Mouse (Mus musculus): ENCODE measurements around the gene Ankrd55. TPM values are rescaled to one million over a fixed set of nuclear protein-coding genes. Genes with fewer than 3 reads are reported as not detected.

The Ankrd55 gene
- total and polyA plus RNA-seq, 3 experiments: not detected

GRCm38 (mm10) chr13:112327511-112327910 lies 39.3 kb downstream of the Ankrd55 start:
- H3K4me1 ChIP-seq (ENCODE audit: control insufficient read depth in 1 of 2, insufficient read depth in 2 of 2, low read length in 2 of 2): no peaks in the 10 kb centered on the region

DNA sequence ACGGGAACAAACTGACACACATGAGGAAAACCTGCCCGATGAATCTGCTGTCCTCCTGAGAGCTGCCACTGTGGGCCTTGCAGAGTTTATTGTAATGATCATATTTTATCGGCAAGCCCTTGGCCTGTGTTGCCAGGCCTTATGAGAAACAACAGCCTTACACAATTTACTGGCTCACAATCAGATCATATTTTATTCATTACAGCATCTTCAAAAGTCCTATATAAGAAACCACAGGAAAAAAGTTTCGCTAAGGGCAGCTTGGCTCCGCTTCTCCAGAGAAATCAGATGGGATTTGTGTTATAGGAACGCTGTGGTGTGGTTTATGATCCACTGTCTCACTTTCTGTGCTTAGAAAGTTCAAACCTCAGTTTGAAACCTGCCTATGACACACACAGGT lies 42.0 kb downstream of the Ankrd55 start:
- DNase-seq (ENCODE audit: low read depth, low spot score): no peak
- H3K4me1 ChIP-seq (ENCODE audit: control insufficient read depth in 1 of 2, insufficient read depth in 2 of 2, low read length in 2 of 2): no peaks in the 10 kb centered on the region
- TF ChIP-seq ETS1 (IDR thresholded peaks at IDR 0.05; ENCODE audit: low read depth, low read length) (no peak), TCF12 (IDR thresholded peaks at IDR 0.05; ENCODE audit: low read depth, low read length) (no peak), POLR2AphosphoS5 (IDR thresholded peaks at IDR 0.05; ENCODE audit: borderline replicate concordance, low read depth, low read length) (no peak), ZKSCAN1 (IDR thresholded peaks at IDR 0.05; ENCODE audit: low read depth, low read length) (no peak), RCOR1 (IDR thresholded peaks at IDR 0.05; ENCODE audit: low read depth, low read length) (no peak), ZNF384 (IDR thresholded peaks at IDR 0.05; ENCODE audit: low read depth, low read length) (no peak), CHD1 (IDR thresholded peaks at IDR 0.05; ENCODE audit: low read depth, low read length) (no peak), KAT2A (conservative IDR thresholded peaks at IDR 0.05; ENCODE audit: low read depth, low read length) (no peak), ZC3H11A (IDR thresholded peaks at IDR 0.05; ENCODE audit: low read depth, low read length) (no peak), E2F4 (IDR thresholded peaks at IDR 0.05; ENCODE audit: borderline replicate concordance, low read depth, low read length) (no peak), POLR2A (IDR thresholded peaks at IDR 0.05; ENCODE audit: control insufficient read depth in 1 of 2, insufficient read depth in 1 of 2, low read depth in 1 of 2, low read length in 2 of 2, poor library complexity in 1 of 2) (no peak), HCFC1 (IDR thresholded peaks at IDR 0.05; ENCODE audit: low read depth, low read length) (no peak), POLR2AphosphoS2 (IDR thresholded peaks at IDR 0.05; ENCODE audit: low read length) (no peak), RAD21 (IDR thresholded peaks at IDR 0.05; ENCODE audit: low read depth, low read length) (no peak), SIN3A (IDR thresholded peaks at IDR 0.05; ENCODE audit: low read length) (no peak), JUND (IDR thresholded peaks at IDR 0.05; ENCODE audit: low read depth, low read length) (no peak), EP300 (IDR thresholded peaks at IDR 0.05; ENCODE audit: low read depth in 1 of 2, low read length in 2 of 2) (no peak), MAFK (IDR thresholded peaks at IDR 0.05; ENCODE audit: borderline replicate concordance, low read depth, low read length) (no peak)

More at GRCm38 (mm10) chr13:112327511-112327910, 39.3 kb downstream of the Ankrd55 start:
- Histone ChIP-seq H3K36me3 (ENCODE audit: control insufficient read depth in 1 of 2, insufficient read depth in 2 of 2, low read length in 2 of 2) (no peaks in the 10 kb centered on the region), H3K9me3 (replicated peaks; ENCODE audit: insufficient read depth, low read length) (no peaks in the 10 kb centered on the region), H3K27ac (ENCODE audit: control insufficient read depth, low read depth, low read length) (no peak overlapping the region), H3K9ac (ENCODE audit: control insufficient read depth, low read depth, low read length, poor library complexity, severe bottlenecking) (no peak overlapping the region), H3K79me2 (ENCODE audit: control insufficient read depth, insufficient read depth, low read length, poor library complexity) (no peaks in the 10 kb centered on the region), H3K4me3 (ENCODE audit: control insufficient read depth in 1 of 2, insufficient read depth in 1 of 2, low read depth in 2 of 2, low read length in 2 of 2) (no peak overlapping the region), H3K27me3 (ENCODE audit: control insufficient read depth in 1 of 2, insufficient read depth in 2 of 2, low read length in 2 of 2) (peaks cover 5 to 12% of the 10 kb centered on the region in 2 experiments)
- TF ChIP-seq ETS1 (IDR thresholded peaks at IDR 0.05; ENCODE audit: low read depth, low read length) (no peak), POLR2A (IDR thresholded peaks at IDR 0.05; ENCODE audit: control insufficient read depth in 1 of 2, insufficient read depth in 1 of 2, low read depth in 1 of 2, low read length in 2 of 2, poor library complexity in 1 of 2) (no peak), ELF1 (IDR thresholded peaks at IDR 0.05; ENCODE audit: low read depth, low read length) (no peak), MYC (IDR thresholded peaks at IDR 0.05; ENCODE audit: low read depth, low read length) (no peak), TCF12 (IDR thresholded peaks at IDR 0.05; ENCODE audit: low read depth, low read length) (no peak), MAX (IDR thresholded peaks at IDR 0.05; ENCODE audit: low read length) (no peak), UBTF (IDR thresholded peaks at IDR 0.05; ENCODE audit: borderline replicate concordance, insufficient read depth, low read depth, low read length) (no peak), NRF1 (IDR thresholded peaks at IDR 0.05; ENCODE audit: insufficient read depth, low read depth, low read length, poor library complexity, severe bottlenecking) (no peak), ZNF384 (IDR thresholded peaks at IDR 0.05; ENCODE audit: low read depth, low read length) (no peak), MEF2A (IDR thresholded peaks at IDR 0.05; ENCODE audit: extremely low read depth, insufficient replicate concordance, low read depth, low read length, poor library complexity, severe bottlenecking) (no peak), CHD2 (IDR thresholded peaks at IDR 0.05; ENCODE audit: low read length) (no peak), KAT2A (conservative IDR thresholded peaks at IDR 0.05; ENCODE audit: low read depth, low read length) (no peak), GABPA (IDR thresholded peaks at IDR 0.05; ENCODE audit: low read depth, low read length) (no peak), JUND (IDR thresholded peaks at IDR 0.05; ENCODE audit: low read depth, low read length) (no peak), MYB (IDR thresholded peaks at IDR 0.05; ENCODE audit: low read depth, low read length) (no peak), MAFK (IDR thresholded peaks at IDR 0.05; ENCODE audit: borderline replicate concordance, low read depth, low read length) (no peak), GATA1 (IDR thresholded peaks at IDR 0.05; ENCODE audit: low read depth, low read length) (no peak), USF2 (IDR thresholded peaks at IDR 0.05; ENCODE audit: borderline replicate concordance in 1 of 2, insufficient read depth in 1 of 2, low read depth in 1 of 2, low read length in 2 of 2) (no peak), SMC3 (IDR thresholded peaks at IDR 0.05; ENCODE audit: low read depth, low read length) (no peak), ZKSCAN1 (IDR thresholded peaks at IDR 0.05; ENCODE audit: low read depth, low read length) (no peak)
- no peak for DNase-seq (ENCODE audit: low read depth, low spot score)

More for the DNA sequence above, 42.0 kb downstream of the Ankrd55 start:
- Histone ChIP-seq H3K36me3 (ENCODE audit: control insufficient read depth in 1 of 2, insufficient read depth in 2 of 2, low read length in 2 of 2) (no peaks in the 10 kb centered on the region), H3K79me2 (ENCODE audit: control insufficient read depth, insufficient read depth, low read length, poor library complexity) (no peaks in the 10 kb centered on the region), H3K9me3 (replicated peaks; ENCODE audit: insufficient read depth, low read length) (no peaks in the 10 kb centered on the region), H3K27ac (ENCODE audit: control insufficient read depth, low read depth, low read length) (no peak overlapping the region), H3K9ac (ENCODE audit: control insufficient read depth, low read depth, low read length, poor library complexity, severe bottlenecking) (no peak overlapping the region), H3K27me3 (ENCODE audit: control insufficient read depth in 1 of 2, insufficient read depth in 2 of 2, low read length in 2 of 2) (peaks cover 3 to 6% of the 10 kb centered on the region in 2 experiments; a peak in 3 of 4 replicates), H3K4me3 (ENCODE audit: control insufficient read depth in 1 of 2, insufficient read depth in 1 of 2, low read depth in 2 of 2, low read length in 2 of 2) (no peak overlapping the region)
